Mouse (Mus musculus) liver, adult 2 months (tissue): ENCODE results near the gene Samd7.

Experiments used
- CTCF ChIP-seq: fragments of 200-500 bp; IDR thresholded peaks from 2 replicates; pipeline ENCODE4 v1.5.1; 2011; ENCODE audit warnings: low read depth, low read length, control low read depth
- POLR2A ChIP-seq: fragments of 200-500 bp; IDR thresholded peaks from 2 replicates; pipeline ENCODE4 v1.6.1; 2011; ENCODE audit warnings: low read length, control low read depth; ENCODE audit not compliant: insufficient read depth; ENCODE audit errors: extremely low read depth

- no peak for TF ChIP-seq CTCF
- TF ChIP-seq POLR2A, result peak; percentile 91; the same call in 1 of the 2 replicates
Observed at GRCm38 (mm10) chr3:30792737-30793402, 46.8 kb downstream of the Samd7 start, which contains the start of gene Sec62.
